Comparison of ENCODE assay signal across 11 mouse cellular contexts in the genomic region with DNA sequence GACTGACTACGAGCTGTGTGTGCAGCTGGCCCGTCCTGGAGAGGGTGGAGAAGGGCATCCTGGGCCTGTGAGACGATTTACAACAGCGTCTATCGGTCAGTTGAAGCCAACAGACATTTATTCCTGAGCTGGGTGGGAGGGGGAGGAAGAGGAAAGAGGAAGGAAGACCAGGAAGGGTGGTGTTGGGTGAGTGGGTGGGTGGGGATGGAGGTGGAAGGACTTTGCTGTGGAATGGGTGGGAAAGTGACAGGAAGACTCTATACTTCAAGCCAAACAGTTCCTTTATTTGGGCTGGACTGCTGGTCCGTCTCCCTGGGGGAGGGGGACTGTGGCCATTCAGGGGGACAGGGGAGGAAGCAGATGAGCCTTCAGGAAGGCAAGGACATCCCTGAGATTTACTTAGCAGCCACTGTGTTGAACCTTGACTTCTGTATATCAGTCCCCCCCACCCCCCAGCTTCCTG.
DNase-seq lines count a peak whose midpoint lies in the region; ATAC-seq and TF ChIP-seq lines count a peak whose summit lies in the region.
"Had no signal": no experiment of that assay in that cellular context is flagged by ENCODE, and none has a peak within 500 bp of the region (broad histone marks: within the 10 kb centered on the region; RNA-seq: fewer than 3 reads in every experiment).

No protein-coding gene starts in this region.

- H3K9me3 ChIP-seq in liver, embryonic 13.5 days (replicated peaks): no peaks in the 10 kb centered on the region
- H3K9me3 ChIP-seq: embryonic facial prominence, embryonic 13.5 days; hindbrain, embryonic 15.5 days; limb, embryonic 13.5 days had no signal

- no peak for TF ChIP-seq CTCF in layer of hippocampus, adult 2 months (conservative IDR thresholded peaks at IDR 0.05)

- no peaks in the 10 kb centered on the region for H3K27me3 ChIP-seq in liver, embryonic 13.5 days
- H3K27me3 ChIP-seq: embryonic facial prominence, embryonic 13.5 days; hindbrain, embryonic 15.5 days; limb, embryonic 13.5 days had no signal

- H3K9ac ChIP-seq in liver, embryonic 13.5 days: no peak overlapping the region
- H3K9ac ChIP-seq: embryonic facial prominence, embryonic 13.5 days; hindbrain, embryonic 15.5 days; limb, embryonic 13.5 days had no signal

- peak overlapping the region; percentile 32; the same call in 1 of the 2 replicates for H3K27ac ChIP-seq in layer of hippocampus, adult 2 months
- no peak overlapping the region for H3K27ac ChIP-seq in liver, embryonic 13.5 days
- H3K27ac ChIP-seq: embryonic facial prominence, embryonic 13.5 days; hindbrain, embryonic 15.5 days; limb, embryonic 13.5 days had no signal

- 22% methylated on average over 6 of the region's 6 CpGs for WGBS in liver, embryonic 13.5 days (ENCODE audit: insufficient replicate concordance)

- DNase-seq in layer of hippocampus, adult 2 months (ENCODE audit: low spot score in 2 of 2): no peak
- no peak for DNase-seq in layer of hippocampus, adult 11-12 months (ENCODE audit: low spot score)
- peak; percentile 43 for DNase-seq in heart, postnatal 4 days
- no peak for DNase-seq in liver, embryonic 13.5 days
- peak; percentile 17 for DNase-seq in yolk sac, embryonic 10.5 days (ENCODE audit: low spot score)
- no peak for DNase-seq in right cerebral cortex, adult 18-20 months
- no peak for DNase-seq in cerebellum, postnatal 36 days
- no peak for DNase-seq in thymus, adult 18-20 months

- ATAC-seq in liver, embryonic 13.5 days (ENCODE audit: low read depth): peak; percentile 36; the same call in 1 of the 2 replicates

- H3K36me3 ChIP-seq in liver, embryonic 13.5 days: no peaks in the 10 kb centered on the region
- H3K36me3 ChIP-seq: embryonic facial prominence, embryonic 13.5 days; hindbrain, embryonic 15.5 days; limb, embryonic 13.5 days had no signal

- no peaks in the 10 kb centered on the region for H3K4me1 ChIP-seq in liver, embryonic 13.5 days (replicated peaks)
- H3K4me1 ChIP-seq: embryonic facial prominence, embryonic 13.5 days; hindbrain, embryonic 15.5 days; limb, embryonic 13.5 days had no signal

- H3K4me3 ChIP-seq in layer of hippocampus, adult 2 months: no peak overlapping the region
- no peak overlapping the region for H3K4me3 ChIP-seq in liver, embryonic 13.5 days (replicated peaks)
- H3K4me3 ChIP-seq: embryonic facial prominence, embryonic 13.5 days; hindbrain, embryonic 15.5 days; limb, embryonic 13.5 days had no signal

- H3K4me2 ChIP-seq in liver, embryonic 13.5 days: no peak overlapping the region
- H3K4me2 ChIP-seq: embryonic facial prominence, embryonic 13.5 days; hindbrain, embryonic 15.5 days; limb, embryonic 13.5 days had no signal

Comparison
In these comparisons a context has a peak if more than half of its experiments do, and no peak if none do; other contexts are left out.
1. DNase-seq: peak in heart, postnatal 4 days (single experiment) and yolk sac, embryonic 10.5 days (single experiment); none in layer of hippocampus, adult 2 months (0 of 2), layer of hippocampus, adult 11-12 months (single experiment), liver, embryonic 13.5 days (single experiment), right cerebral cortex, adult 18-20 months (single experiment), cerebellum, postnatal 36 days (0 of 2) and thymus, adult 18-20 months (0 of 2).